Mouse (Mus musculus) gastrocnemius, adult 8-10 months (tissue): ENCODE data around the gene Macrod1. TPM values are rescaled to one million over a fixed set of nuclear protein-coding genes. Genes with fewer than 3 reads are reported as not detected.
"Not testable (repeated sequence)": the region's sequence is repeated elsewhere in the genome, so short reads cannot be mapped to it uniquely, and the experiment has no call there.

Experiments used
- DNase-seq, 2 experiments: peaks; one replicate each; pipeline ENCODE4 v3.0.0; 2022; ENCODE audit warnings: low spot score in 2 of 2
- total RNA-seq, 4 experiments: library from RNA; stranded (reverse); gene quantifications; 2 replicates each; pipeline ENCODE4 v1.2.4; 2022

Gene Macrod1
- total RNA-seq, 4 experiments from 2014 or later, result 279 to 336 (median 292) TPM

GRCm38 (mm10) chr19:7055173-7055572 lies 1.4 kb upstream of the Macrod1 start:
- DNase-seq, result peak in 1 of 2 experiments; percentile 44

DNA sequence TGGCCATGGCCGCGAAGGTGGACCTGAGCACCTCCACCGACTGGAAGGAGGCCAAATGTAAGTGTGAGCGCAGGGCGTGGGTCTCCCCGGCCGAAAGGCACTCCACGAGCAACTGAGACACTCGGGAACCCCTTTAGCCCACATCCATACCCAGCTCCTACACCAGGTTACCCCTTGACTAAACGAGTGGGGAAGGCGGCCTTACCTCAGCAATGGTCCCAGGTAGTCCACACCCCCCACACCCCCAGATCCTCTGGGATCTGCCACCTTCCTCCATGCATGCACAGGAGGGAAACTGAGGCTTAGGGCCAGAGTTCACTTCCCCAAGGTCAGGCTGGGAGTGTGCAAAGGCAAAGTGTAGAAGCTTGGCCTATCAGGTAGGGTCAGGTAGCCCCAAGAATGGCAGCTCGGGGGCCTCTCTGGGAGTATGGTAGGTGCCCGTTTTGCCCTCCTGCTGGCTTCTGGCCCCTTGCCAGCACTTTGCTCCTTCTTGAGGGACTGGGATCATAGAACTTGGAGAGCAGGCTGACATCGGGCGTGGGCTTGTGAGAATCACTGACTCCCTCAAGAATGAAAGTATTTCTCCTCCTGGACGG lies 614 bp downstream of the Macrod1 start:
- no peak for DNase-seq

DNA sequence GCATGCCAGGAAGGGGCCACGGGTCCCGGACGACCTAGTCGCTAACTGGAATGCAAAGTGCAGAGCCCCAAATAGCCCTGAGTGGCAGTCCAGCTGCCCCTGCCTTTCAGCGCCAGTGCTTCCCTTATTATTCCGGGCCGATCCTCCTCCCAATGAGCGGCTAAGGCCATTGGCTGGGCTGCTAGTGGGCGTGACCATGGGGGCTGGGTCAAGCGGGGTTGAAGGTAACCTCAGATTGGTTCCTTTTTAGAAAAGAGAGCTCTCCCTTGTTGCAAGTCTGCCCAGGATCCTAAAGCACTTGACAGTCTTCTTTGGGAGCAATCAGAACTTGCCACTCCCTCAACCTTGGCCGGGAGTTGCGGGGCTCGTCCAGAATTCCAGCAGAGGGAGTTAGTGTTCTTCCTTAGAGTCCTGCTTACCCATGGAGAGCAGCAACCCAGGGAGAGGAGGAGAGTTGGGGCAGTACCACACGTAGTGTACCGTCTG lies 1.2 kb downstream of the Macrod1 start:
- DNase-seq, result peak; percentile 79 to 89

GRCm38 (mm10) chr19:7058541-7058940 lies 1.9 kb downstream of the Macrod1 start:
- no peak for DNase-seq

DNA sequence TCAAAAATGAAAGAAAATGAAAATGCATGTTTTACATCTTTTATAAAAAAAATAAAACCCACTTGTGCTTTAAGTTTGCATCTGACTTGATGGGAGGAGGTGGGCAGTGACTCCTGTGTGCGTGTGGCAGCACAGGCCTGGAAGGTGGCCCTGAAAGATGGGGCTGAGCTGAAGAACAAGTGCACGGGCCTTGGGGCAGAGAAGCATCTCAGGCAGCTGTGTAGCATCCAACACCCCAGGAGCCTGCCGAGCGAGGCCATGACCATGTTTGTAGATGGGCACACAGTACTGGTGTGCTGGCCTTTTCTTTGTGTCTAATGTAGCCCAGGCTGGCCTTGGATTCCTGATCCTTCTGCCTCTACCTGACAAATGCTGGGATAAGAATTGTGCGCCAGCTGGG lies 5.5 kb downstream of the Macrod1 start:
- DNase-seq, result no peak

- peak in 1 of 2 experiments; percentile 55 for DNase-seq
These were observed 6.3 kb downstream of the Macrod1 start for GRCm38 (mm10) chr19:7062916-7063315.

DNA sequence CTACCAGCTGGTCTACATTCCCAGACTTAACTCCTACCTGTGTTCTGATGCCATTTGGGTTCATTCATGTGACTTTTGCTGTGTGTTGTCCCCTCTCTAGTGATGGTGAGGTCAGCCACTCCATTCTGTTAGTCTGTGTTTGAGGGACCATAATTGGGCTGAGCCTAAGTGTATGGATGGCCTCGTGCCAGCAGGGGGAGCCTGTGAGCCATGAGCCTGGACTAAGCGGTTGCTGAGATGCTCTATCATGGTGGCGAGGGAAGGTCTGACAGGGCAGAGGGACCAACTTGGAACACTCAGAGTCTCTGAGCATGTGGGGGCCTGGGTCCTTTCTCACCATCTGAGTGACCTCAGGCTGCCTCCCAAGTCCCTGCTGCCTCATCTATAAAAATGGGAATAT lies 8.0 kb downstream of the Macrod1 start:
- DNase-seq, result peak; percentile 60 to 64

DNA sequence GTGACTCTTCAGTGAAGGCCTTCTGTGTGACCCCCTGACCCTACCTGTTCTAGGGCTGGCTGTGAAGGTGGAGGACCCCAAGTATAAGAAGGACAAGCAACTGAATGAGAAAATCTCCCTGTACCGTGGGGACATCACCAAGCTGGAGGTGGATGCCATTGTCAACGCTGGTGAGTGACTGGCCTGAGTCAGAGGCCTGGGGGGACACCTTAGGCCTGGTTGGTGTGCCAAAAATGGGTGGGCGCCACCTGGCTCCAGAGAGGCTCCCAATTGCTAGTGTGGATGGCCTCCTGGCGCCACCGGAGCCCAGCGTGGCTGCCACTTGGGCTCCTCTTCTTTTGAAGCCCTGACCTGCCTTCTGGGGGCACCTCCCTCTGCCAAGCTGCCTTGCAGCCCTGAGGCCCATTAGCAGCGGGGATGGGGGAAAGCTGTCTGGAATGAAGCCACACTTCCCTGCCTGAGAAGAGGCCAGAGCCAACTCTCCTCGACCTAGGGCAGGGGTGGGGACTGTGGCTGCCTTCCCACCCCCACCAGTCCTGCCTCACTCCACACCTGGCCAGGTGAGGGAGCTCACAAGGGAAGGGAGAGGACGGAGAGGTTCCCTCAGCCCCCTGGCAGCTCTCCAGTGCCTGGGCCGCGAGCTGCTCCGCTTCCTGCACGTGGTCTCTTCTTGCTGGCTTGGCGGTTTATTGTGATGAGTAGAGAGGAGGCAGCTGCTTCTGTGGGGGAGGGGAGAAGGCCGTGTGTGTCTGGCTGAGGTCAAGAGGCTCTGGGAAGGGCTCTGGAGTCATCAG lies 9.6 kb downstream of the Macrod1 start:
- peak in 1 of 2 experiments; percentile 34 for DNase-seq

DNA sequence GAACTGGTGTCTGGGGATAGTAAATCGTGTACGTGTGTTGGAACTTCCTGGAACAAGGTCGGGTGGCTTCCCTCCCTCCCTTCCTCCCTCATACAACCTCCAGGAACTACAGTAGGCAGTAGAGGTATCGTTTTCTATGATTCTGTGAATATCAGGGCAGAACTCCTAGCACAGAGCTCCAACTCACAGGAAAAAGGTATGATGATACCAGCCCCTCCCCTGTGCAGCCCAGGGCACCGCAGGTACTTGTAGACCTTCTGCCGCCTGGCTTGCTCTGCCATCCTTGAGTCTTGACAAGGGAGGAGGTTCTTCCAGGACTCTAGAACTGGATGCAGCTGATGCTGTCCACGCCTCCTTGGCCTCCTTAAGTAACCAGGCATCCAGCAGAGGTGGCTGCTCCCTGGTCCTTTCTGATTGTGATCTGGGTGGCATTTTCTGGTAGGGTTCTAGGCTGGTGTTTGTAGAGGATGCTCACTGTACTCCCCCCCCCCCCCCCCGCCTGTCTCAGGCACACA lies 10.3 kb downstream of the Macrod1 start:
- DNase-seq, result no peak

DNA sequence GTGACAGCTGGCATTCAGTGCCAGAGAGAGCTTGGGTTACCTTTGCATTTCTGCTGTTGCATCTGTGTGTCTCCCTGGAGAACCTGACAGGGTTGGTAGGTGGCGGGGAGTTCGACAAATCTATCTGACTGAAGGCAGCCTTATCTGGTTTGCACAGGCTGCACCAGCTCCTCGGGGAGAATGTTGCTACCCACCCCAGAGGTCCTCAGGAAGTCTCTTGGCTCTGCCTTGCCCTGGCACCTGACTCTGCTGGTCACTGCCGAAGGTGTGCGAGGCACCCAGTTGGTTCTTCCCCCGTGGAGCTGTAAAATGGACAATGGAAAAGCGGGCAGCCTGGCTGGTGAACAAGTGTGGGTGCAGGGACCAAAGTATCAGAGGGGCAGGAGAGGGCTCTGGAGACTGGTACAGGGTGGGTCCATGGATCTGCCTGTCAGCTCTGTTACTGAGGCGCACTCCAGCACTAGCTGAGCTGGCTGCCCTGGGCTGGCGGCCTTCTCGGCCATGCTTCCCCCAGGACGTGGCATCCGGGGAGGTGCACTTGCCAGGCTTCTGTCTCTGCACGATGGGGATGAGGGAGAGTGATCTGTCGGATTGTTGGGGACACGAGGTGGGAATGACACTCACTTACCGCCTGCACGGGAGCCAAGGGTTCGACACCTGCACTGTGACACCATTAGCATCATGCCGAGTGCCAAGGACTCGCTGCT lies 10.9 kb downstream of the Macrod1 start:
- no peak for DNase-seq

GRCm38 (mm10) chr19:7068136-7068535 lies 11.5 kb downstream of the Macrod1 start:
- DNase-seq, result peak; percentile 65 to 66

DNA sequence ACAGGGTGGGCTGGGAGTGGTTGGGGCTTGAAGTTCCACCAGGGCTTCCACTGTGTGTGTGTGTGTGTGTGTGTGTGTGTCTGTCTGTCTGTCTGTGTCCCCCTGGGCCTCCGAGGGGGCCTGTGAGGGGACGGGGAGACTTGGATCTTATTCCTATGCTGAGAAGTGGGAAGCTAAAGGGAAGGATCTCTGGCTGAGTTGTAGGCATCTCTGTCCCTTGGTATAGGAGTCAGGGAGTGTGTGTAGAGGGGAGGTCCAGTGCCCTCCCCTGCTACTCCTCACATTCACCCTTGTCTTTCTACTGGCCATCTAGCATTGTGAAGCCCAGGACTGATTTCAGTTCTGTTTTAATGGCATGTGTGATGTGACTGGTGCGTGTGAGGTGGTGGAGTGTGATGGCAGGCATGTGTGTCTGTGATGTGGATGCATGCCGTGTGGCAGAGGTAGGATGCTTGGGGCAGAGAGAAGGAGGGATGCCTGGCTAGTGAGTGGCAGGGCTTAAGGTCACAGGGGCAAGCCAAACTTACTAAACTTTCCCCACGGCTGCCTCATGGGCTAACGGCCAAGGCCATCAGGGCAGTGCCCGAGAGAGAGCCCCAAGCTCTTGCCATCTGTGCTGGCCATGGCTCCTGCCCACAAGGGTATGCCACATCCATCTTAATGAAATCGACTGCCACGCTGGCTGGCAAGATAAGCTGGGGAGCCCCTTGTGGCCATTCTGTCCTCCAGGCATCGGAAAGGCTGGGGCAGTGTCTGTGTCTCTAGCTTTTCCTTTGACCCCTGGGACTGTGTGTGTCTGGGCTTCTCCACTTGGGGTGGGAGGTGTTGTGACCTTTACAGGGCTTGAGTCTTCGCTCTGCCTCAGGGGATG lies 12.3 kb downstream of the Macrod1 start:
- DNase-seq, result no peak

DNA sequence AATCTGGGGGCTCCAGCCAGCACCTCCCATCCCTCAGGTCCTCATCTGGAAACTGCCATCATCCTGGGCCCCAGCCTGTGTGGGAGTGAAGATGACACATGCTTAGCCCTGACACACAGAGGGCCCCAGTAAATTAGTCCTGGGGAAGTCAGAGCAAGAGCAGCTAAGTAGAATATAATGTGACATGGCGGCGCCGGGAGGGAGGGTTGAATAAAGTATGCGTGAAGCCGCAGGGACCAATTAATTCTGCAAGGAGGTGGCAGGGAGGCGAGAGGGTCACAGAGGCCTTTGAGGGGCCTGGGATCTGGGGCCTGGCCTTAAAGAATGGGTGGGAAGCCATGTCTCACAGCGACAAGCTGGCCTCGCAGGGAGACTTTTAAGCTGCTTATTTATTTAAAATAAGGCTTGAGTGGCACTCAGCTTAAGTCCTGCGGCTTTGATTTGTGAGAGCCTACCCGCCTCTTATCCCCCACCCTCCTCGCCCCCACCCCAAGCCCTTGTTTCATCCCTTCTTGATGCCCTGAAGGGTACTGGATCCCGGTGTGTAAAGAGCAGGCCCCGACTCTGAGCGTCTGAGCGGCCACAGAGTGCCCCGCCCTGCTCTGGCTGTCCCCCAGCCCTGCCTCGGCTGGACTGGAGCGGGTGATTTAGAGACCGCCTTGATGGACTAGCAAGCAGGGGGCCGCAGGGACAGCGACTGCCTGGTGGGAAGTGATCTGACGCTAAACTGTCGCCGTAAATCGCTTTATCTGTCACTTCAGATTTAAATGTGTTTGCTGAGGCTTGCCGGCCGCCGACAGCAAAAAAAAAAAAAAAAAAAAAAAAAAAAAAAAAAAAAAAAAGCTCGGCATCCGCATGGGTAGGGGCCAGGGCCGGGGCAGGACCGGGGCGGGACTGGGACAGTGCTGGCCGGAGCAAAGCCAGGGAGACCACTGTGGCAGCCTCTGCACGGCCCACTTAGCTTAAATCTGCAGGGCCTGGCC lies 13.5 kb downstream of the Macrod1 start:
- DNase-seq, result peak in 1 of 2 experiments; percentile 47

- no peak for DNase-seq
These were observed 14.2 kb downstream of the Macrod1 start for GRCm38 (mm10) chr19:7070775-7071174.

- no peak for DNase-seq
These were observed 15.6 kb downstream of the Macrod1 start for GRCm38 (mm10) chr19:7072221-7072620.

GRCm38 (mm10) chr19:7073997-7074781 lies 17.6 kb downstream of the Macrod1 start:
- no peak for DNase-seq

- not testable (repeated sequence) for DNase-seq
These were observed 18.7 kb downstream of the Macrod1 start for GRCm38 (mm10) chr19:7075336-7075735.

- DNase-seq, result no peak
These were observed 21.1 kb downstream of the Macrod1 start for GRCm38 (mm10) chr19:7077666-7078065.

DNA sequence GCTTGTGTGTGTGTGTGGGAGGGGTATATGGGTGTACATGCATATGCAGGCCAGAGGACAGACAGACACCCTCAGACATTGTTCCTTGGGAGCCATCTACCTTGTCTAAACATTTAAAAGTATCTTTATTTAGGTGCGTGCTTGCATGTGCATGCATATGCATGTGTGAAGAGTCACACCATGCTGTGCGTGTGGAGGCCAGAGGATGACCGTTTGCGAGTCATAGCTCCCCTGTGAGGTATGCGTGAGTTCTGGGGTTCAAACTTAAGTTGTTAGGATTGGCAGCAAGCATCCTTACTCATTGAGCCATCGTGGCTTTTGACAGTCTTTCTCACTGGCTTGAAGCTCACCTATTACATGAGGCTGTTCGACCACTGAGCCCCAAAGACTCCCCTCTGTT lies 21.7 kb downstream of the Macrod1 start:
- DNase-seq, result no peak
